Mouse (Mus musculus) frontal cortex, adult (tissue): ENCODE data around the gene Aff1.
A peak's percentile ranks its signal among the peaks of the same experiment; 100 is the strongest.

Source experiments
- ATAC-seq: cut with Nextera tagmentation; 2 replicates; pipeline ENCODE4 v1.9.2; 2017; ENCODE audit warnings: mild to moderate bottlenecking, moderate library complexity, mixed read lengths; ENCODE audit not compliant: low TSS enrichment

Aff1 gene

DNA sequence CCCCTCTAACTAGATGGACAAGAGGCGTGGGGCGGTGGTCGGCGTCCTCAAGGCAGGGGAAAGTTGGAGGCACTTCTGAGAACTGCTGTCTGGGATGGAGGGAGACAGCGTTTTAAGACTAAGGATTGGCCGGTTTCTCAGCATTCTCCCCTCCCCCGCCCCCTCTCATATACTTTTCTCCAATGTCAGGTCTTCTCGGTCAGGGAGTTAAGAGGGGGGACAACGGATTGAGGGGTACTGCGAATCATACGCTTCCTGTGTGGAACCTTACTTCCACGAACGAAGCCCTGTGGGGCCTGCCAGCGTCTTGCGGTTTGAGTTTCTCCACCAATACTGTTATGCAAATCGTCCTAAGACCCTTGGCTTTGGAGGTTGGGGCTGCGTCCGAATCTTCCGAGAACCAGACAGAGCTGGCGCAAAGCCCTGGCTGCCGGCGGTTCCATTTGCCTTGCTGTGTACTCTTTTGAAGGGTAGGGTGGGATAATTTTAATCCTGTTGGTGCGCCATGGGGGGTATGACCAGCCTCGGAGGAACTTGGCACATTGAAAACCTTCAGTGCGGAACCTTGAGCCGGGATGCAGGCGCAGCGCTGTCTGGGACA, 967 bp downstream of the Aff1 start:
- peak; percentile 14; the same call in 1 of the 2 replicates for ATAC-seq

DNA sequence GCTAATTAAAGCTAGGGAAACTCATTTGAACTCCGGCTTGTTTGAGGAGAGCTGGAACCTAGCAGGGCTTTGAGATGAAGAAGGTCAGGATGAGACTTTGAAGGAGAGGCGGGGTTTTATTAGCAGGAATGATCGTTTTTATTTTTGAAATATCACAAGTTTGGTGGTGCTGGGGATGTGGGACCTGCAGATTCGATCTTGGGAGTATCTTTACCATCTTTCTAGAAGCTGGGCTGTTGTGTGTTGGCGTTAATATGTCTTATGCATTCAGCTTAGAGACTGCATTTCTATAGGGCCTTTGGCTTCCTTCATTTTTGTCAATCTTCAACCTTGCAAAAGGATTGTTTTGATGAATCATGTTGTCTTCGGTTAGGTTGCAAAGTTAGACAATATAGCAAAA, 1.9 kb downstream of the Aff1 start:
- ATAC-seq, result no peak

DNA sequence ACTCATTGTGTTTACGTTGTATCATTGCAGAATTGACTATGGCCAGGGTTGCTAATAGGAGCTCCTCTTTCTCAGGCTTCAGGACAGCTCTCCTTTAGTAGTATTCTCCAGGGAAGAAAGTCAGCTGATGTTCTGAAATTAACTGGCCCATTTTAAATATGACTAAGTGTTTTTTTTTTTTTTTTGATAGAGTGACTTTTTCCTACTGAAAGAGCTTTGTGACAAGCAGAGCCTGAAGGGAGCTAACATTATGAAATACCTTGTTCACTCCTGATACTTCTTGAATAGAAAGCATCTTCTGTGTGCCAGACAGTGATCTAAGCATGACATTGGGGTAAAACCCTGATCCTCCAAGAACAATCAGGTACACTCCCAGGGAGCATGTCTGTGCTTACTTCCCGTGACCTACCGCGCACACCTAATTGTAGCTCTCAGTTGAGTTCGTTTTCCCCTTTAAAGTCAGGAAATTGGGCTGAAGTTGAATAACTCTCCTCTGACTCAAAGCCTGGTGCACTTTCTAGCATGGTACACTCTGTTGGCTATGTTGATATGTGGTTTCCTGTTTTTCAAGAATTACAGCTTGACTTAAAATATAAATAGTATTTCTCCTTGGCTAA, 5.8 kb downstream of the Aff1 start:
- 0 out of 2 replicates have a peak, but pooled peaks have one; percentile 47 for ATAC-seq

DNA sequence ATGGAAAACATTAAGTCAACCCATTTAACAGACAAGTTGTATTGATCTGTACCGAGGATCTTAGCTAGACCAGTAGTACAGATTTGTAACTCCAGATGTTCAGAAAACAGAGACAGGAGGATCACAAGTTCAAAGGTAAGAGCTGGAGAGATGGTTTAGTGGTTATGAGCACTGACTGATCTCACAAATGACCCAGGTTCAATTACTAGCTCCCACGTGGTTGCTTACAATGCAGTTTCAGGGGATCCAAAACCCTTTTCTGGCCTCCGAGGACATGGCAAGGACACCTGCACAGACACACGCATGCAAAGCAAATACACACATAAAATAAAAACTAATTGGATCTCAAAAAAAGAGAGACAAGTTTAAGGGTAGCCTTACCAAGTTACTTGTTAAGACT, 6.4 kb downstream of the Aff1 start:
- no peak for ATAC-seq

DNA sequence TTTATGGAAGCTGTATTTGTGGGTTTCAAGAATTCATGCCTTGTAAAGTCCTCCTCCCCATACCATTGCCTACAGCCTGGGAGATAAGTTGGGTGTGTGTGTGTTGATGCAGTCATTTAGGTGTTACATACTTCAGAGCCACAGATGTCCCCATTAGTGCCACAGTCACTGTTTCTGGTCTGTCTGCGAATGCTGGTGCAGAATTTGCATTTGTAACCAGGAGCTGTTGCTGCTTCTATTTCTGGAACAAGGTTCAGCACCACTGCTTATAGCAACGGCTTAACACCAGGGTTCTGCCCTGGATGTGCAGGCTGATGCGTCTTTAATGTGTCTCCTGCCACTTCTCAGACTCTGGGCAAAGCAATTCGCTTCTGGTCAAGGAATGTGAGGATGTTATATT, 7.4 kb downstream of the Aff1 start:
- no peak for ATAC-seq

DNA sequence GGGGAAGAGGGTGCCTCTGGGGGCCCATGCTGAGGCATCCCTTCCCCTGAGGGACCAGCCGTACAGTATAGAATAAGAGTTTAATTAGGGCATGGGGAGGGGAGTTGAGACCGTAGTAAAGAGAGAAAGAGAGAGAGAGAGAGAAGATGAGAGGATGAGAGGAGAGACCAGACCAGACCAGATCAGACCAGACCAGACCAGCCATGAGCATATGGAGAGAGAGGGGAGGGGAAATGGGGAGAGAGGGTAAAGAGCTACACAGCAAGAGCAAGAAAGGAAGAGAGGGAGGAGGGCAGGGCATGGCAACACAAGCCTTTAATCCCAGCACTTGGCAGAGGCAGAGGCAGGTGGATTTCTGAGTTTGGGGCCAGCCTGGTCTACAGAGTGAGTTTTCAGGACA, 8.5 kb downstream of the Aff1 start:
- ATAC-seq, result no peak

DNA sequence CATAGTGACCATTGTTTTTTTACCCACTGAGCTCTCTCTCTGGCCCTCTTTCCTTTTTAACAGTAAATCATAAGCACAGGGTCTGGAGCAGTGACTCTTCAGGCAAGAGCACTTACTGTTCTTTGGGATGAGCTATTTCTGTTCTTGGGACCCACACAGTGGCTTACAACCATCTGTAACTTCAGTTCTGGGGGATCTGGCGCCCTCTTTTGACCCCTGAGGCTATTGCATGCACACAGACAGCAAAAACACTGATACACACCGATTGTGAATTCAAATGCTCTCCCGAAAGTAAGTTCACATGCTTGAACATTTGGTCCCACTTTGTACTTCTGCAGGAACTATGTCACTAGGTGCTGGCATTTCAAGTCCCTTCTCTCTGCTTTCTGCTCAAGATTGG, 9.3 kb downstream of the Aff1 start:
- ATAC-seq, result no peak

DNA sequence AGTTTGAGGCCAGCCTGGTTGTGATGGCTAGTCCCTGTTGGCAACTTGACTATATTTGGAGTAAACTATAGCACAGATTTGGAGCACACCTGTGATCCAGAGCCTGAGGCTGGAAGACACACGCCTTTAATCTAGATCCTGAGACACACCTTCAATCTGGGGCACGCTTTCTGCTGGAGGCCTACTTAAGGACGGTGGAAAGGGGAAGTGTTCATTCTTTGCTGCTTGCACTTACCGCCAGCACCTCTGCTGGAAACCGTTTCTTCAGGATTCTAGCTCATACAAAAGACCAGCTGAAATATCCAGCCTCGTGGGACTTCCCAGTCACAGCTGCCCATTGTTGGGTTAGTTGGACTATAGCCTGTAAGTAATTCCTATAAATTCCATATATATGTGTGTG, 10.4 kb downstream of the Aff1 start:
- no peak for ATAC-seq

DNA sequence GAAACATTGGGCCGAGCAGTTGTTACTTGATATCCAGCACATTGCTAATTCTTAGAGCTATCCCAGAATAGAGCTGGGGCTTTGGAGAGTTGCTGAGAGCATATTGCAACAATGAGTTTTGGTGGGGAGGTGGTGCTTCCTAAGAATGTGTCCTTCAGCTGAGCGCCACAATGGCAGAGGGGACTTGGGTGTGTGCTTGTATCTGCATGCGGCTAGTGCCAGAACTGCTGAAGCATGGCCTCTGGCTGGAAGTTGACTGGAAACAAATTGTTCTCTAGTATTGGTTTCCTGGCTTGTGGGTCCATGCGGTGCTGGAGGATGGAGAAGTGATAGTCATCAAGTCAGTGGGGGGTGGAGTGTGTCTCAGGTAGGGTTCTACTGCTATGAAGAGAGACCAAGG, 13.2 kb downstream of the Aff1 start:
- no peak for ATAC-seq

DNA sequence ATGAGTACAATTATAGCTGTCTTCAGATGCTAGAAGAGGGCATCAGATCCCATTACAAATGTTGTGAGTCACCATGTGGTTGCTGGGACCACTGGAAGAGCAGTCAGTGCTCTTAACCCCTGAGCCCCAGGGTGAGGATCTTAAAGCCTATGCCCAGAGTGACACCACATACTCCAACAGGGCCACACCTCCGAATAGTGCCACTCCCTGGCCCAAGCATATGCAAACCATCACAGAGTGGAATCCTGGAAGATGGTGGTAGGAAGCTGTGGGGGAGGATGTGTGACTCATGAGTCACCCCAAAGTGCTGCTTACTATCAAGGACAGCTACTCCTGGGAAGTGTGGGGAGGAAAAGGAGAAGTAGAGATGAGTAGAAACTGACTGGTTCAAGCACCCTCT, 13.7 kb downstream of the Aff1 start:
- ATAC-seq, result peak; percentile 95

DNA sequence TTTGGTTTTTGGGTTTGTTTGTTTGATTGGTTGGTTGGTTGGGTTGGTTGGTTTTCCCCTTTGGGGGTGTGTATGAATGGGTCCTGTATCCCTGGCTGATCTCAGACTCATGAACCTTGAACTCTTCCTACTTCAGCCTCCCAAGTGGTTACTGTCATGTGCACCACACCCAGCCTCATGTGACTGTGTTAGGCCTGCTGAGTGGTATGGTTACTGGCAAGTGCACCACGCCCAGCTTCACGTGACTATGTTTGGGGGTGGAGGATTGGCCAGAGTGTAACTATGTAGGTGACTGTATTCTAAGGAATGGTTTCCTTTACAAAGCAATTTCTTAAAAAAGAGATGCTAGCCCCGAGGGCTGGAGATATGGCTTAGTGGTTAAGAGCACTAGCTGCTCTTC, 16.9 kb downstream of the Aff1 start:
- no peak for ATAC-seq

DNA sequence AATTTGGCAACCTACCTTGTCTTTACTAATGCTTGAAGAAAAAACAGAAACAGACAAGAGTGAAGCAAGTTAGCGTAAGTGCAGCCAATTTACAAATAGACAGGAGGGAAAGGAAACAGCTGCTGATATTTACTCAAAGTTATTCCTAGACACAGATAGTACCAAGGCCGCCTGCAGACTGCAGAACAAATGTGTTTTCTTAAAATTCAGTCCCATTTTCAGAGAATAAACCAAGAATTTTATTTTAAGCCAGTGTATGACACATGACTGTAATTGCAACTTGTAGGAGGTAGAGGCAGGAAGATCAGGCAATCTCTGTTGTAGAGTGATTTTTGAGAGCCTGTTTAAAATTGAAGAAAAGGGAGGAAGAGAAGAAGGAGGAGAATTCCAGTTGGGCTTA, 19.7 kb downstream of the Aff1 start:
- peak; percentile 80 for ATAC-seq

DNA sequence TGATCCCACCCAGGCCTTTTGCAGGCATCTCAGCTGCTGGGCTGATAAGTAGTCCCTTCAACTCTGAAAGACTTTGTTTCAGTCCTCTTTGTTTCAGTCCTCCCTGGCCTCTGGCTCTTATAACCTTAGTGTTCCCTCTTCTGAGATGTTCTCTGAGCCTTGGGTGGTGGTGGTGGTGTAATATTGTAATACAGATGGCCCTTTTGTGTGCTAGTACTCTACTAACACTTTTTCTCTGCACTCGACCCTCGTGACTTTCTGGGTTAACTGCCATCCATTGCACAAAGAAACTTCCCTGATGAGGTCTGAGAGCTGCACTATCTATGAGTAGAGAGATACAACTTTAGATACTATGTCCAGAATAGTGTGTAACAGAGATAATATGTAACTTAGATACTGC, 21.2 kb downstream of the Aff1 start:
- ATAC-seq, result no peak

DNA sequence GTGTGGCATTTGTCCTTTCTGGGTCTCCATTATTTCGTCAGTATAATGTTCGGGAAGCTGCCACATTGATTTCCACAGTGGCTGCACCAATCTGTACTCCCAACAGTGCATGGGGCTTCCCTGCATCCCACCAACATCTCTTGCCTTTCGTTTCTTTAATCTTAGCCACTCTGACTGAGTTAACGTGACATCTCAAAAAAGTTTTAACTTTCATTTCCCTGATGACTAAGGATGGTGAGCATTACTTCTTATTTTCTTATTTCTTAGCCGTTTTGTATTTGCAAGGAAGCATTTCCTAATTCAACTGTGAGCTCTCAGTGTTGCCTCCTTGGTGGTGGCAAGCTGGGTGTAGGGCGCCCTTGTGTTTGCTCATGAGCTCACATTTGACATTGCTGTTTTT, 22.8 kb downstream of the Aff1 start:
- ATAC-seq, result no peak

DNA sequence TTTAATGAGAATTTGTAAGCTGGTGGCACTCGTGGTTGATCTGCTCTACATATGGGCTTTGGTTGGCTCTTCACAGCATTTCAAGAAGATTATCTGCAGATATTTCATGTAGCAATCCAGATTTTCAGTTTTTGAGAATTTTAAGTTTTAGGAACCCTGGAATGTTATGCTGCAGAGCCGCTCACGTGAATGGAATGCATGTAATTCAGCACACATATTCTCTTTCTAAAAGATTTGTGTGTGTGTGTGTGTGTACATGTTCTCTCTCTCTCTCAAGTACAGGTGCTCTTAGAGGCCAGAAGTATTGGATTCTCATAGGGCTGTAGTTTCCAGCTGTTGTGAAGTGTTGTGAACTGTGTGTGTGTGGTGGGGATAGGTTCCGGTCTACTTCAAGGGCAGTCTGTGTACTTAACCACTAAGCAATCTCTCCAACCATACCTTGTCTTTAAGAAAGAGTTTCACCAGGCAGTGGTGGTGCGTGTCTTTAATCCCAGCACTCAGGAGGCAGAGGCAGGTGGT, 24.7 kb downstream of the Aff1 start:
- ATAC-seq, result no peak

DNA sequence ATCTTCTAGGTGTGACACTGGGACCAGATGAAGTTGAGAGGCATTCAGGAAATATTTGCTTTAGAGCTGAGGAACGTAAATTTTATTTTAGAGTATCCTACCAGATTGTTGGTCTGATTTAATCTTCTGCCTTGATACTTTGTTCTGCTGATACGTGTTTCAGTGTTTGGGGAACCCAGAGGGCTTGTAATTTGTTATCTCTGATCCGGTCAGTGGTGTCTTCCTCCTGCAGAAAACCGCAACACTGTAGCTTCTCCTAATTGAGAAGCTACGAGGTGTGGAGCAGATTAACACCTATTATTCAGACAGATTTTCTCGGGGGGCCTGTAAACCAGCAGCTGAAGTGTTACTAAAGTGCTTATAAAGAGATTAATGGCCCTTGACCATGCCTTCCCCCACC, 27.0 kb downstream of the Aff1 start:
- ATAC-seq, result no peak

DNA sequence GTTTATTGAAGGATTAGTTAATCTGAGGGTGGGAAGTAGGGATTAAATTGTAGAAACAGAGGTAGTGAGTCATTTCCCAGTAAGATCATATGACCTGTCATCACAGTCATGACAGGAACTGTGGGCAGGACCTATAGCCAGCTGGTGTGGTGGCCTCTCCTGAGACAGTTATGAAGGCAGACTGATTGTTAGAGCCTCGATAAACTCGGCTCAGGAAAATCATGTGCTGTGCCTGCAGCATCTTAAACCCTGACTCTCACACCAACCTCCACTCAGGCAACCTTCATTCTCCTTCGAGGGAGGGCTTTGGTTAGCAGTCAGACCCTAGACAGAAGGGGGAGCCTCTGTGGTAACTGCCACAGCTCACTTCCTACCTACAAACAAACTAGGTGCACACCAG, 27.7 kb downstream of the Aff1 start:
- no peak for ATAC-seq

DNA sequence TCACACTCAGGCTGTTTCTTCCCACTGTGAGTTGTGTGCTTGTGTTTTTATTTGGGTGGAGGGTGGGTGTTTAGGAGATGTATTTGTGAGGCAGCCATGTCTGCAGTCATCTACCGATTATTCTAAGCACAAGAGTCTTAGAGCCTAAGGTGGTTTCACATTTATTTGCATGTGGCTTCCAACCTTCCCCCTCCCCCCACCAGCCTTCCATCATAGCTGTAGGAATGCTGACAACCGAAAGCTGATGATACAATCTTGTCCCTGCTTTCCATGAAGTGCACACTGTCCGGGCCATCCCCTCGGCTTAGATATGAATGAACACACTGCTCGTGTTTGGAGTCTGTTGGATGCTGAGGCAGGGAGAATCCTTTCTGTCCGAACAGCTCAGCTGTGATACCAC, 28.8 kb downstream of the Aff1 start:
- ATAC-seq, result no peak

DNA sequence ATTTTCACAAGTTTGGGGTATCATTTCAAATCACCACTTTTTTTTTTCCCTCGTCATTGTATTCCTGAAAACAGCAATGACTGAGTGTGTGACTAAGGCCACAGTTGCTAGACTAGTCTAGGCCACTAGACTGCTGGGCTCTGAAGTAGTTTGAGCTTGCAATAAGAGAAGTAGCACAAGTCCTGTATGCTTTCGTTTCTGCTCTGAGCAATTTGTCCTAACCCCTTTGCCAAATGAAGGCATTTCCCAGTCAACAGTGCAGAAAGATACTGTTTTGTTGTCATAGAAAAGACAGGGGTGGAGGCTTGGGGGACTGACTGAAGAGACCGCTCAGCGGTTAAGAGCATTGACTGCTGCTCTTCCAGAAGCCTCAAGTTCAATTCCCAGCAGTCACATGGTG, 29.3 kb downstream of the Aff1 start:
- ATAC-seq, result no peak

DNA sequence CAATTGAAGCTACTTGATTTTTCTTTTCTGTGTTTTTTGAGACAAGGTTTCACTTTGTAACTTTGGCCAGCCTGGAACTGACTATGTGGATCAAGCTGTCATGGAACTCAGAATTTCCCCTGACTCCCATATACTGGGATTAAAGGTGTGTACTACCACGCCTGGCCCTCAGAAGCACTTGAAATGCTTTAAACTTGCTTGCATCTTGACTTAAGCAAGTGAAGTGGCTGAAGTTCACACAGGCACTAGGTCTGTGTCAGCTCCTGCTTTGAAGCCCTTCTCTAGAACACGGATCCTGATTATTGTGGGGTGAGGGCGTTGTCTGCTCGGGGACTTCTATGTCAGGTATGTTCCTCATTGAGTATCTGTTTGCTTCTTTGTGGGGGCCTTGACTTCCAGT, 30.5 kb downstream of the Aff1 start:
- ATAC-seq, result no peak

DNA sequence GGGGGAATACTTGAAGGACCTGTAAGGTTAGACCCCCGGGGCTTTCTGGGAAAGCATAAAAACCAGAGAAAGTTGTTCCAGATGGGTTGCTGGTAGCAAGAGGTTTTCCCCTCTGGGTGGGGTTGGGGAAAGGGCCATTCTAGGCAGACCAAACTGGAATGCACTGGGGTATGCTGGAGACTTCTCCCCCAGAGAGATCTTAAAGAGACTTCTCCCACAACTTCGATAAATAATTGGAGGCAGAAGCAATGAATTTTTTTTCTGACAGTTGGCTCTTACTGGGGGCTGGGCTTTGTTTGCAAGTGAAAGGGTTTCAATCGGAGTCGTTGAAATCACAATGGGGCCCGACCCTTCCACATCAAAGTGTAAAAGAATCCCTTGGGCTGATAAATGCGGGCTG, 32.2 kb downstream of the Aff1 start:
- no peak for ATAC-seq

DNA sequence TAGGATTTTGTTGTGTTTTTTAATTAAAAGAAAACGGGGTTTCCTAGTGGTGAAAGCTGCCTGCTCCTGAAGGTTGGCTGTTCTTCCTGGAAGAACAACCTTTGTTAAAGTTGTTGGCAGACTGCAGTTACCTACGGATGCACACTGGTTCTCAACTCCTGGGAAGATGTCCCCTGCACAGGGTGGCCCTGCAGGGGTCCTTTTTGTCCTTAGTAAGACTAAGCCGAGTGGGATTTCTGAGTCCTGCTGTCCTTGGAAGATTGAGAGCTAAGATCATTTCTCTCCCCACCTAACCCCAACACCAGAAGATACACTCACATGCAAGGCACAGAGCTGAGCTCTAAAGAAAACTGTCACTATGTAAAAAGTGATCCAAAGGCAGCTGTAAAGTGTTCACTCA, 32.6 kb downstream of the Aff1 start:
- no peak for ATAC-seq

DNA sequence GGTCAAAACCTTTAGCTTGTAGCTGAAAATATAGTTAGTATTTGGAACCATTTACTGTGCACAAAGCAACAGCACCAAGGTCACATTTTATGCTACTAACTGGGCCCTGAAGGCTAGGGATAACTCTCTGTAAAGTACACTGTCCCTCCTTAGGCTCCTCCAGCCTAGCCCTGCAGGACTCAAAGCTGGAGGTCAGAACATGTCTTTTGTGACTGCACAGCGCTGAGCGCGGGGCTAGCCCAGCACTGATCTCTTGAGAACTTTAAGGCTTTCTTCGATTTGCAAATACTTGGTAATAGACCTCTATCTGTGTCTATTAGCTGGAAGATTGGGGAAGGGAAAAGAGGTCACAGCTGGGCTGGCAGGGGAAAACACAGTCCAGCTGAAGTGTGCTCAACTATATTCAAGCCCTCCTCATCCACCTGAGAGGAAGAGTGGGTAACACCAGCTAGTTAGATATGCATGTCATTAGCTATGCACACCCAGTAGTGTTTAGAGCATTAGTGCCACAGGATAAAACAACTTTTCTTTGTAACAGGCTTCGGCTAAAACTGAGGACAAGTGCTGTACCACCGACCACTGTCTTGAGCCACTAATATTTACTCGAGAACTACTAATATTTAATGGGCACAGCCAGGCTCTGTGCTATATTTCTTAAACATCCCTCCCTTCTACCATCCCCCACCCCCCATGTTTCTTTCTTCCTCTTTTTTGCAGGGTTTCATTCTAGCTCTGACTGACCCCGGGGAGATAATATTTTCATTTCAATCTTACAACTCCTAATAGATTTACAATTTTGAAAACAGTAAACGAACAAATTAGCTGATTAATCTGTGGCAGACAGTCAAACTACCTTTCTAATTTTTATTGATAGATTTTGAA, 33.3 kb downstream of the Aff1 start:
- no peak for ATAC-seq
